Mouse (Mus musculus) embryonic facial prominence, embryonic 12.5 days (tissue): ENCODE data around the gene Sstr2. TPM values are rescaled to one million over a fixed set of nuclear protein-coding genes. Genes with fewer than 3 reads are reported as not detected.

Experiments
- ATAC-seq: fragments of 200-750 bp; cut with Nextera tagmentation; 2 replicates; pipeline ENCODE4 v1.8.0; 2017; ENCODE audit not compliant: insufficient number of reproducible peaks, insufficient read depth, low FRiP score, low TSS enrichment
- H3K27ac ChIP-seq: fragments of 300-500 bp; sonication (generic); 2 replicates; pipeline ENCODE4 v1.5.1; 2016; ENCODE audit warnings: mild to moderate bottlenecking
- H3K27me3 ChIP-seq: fragments of 300-500 bp; sonication (generic); 2 replicates; pipeline ENCODE4 v1.6.1; 2016; ENCODE audit warnings: mild to moderate bottlenecking, moderate library complexity
- H3K36me3 ChIP-seq: fragments of 300-500 bp; sonication (generic); 2 replicates; pipeline ENCODE4 v1.6.1; 2016; ENCODE audit warnings: mild to moderate bottlenecking
- H3K4me1 ChIP-seq: fragments of 300-500 bp; sonication (generic); 2 replicates; pipeline ENCODE4 v1.6.1; 2016
- H3K4me2 ChIP-seq: fragments of 300-500 bp; sonication (generic); replicated peaks from 2 replicates; pipeline ENCODE4 v1.6.1; 2016; ENCODE audit warnings: mild to moderate bottlenecking, moderate library complexity
- H3K4me3 ChIP-seq: fragments of 300-500 bp; sonication (generic); 2 replicates; pipeline ENCODE4 v1.5.1; 2016; ENCODE audit warnings: mild to moderate bottlenecking
- H3K9ac ChIP-seq: fragments of 300-500 bp; sonication (generic); 2 replicates; pipeline ENCODE4 v1.6.1; 2016; ENCODE audit warnings: mild to moderate bottlenecking, moderate library complexity
- H3K9me3 ChIP-seq: fragments of 300-500 bp; sonication (generic); 2 replicates; pipeline ENCODE4 v1.6.1; 2016; ENCODE audit warnings: mild to moderate bottlenecking, moderate library complexity
- WGBS: fragments of 180-500 bp; shearing (Covaris S2); methylation state at CpG from one replicate; pipeline ENCODE4 v1.1.7; 2016; 5-methylcytosine and 5-hydroxymethylcytosine counted together
- polyA plus RNA-seq: library from polyadenylated mRNA; unstranded; fragments of >200 nt; fragmentation: Nextera tagmentation; extraction: Ambion mirVana; gene quantifications from 2 replicates; pipeline ENCODE4 v1.2.1, GENCODE M21; 2016

The Sstr2 gene
- 3.0 and 3.3 TPM in 2 replicates for polyA plus RNA-seq

- peaks cover 17% of the 10 kb centered on the region for H3K4me1 ChIP-seq
- no peak within 1 kb of the TSS for H3K27ac ChIP-seq
- WGBS, result under 1% methylated on average over 54 of the region's 54 CpGs
- peak within 1 kb of the TSS; percentile 47 for H3K4me3 ChIP-seq
- ATAC-seq, result peak; percentile 71; the same call in 1 of the 2 replicates
- no peaks in the 10 kb centered on the region for H3K36me3 ChIP-seq
- H3K9ac ChIP-seq, result peak within 1 kb of the TSS; percentile 56
- no peaks in the 10 kb centered on the region for H3K9me3 ChIP-seq
- H3K4me2 ChIP-seq, result peak within 1 kb of the TSS; percentile 97
- peaks cover 45% of the 10 kb centered on the region for H3K27me3 ChIP-seq
Observed at GRCm38 (mm10) chr11:113618672-113619419, at the start of gene Sstr2. Sstr2 (plus strand) TSS chr11:113619342.

DNA sequence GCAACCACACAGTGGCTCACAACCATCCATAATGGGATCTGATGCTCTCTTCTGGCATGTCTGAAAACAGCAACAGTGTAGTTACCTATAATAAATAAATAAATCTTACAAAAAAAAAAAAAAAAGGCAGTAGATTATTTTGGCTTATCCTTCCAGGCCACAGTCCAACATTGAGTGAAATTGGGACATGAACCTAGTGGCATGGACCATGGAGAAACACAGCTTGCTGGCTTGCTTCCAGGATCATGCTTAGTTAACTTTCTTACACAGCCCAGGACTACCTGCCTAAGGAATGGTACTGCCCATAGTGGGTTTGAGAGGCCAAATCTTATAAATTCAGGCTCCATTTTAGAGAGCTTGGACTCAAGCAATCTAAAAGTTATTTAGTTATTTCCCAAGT lies 47.5 kb upstream of the Sstr2 start:
- no peak overlapping the region for H3K27ac ChIP-seq
- 0 out of 2 replicates have a peak, but pooled peaks cover 8% of the 10 kb centered on the region for H3K4me1 ChIP-seq
- no peaks in the 10 kb centered on the region for H3K9me3 ChIP-seq
- H3K9ac ChIP-seq, result no peak overlapping the region
- ATAC-seq, result no peak
- no peak overlapping the region for H3K4me2 ChIP-seq
- H3K4me3 ChIP-seq, result no peak overlapping the region
- H3K27me3 ChIP-seq, result no peaks in the 10 kb centered on the region
- no peaks in the 10 kb centered on the region for H3K36me3 ChIP-seq

DNA sequence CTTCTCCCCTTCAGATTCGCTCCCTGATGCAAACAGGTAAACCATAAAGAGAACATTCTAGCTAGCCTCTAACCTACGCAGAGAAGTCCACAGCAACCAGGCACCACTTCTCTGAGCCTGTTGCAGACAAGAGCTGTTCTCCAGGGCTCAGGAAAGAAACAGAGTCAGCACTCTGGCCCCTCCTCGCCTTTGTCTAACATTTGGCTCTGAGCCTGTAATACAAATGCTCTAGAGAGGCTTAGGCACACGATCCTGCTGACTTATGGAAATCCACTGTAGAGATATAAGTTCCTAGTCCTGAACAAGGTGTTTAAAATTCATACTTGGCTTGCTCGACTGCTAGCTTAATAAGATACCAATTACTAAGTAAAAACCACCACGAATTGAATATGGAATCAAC lies 46.5 kb upstream of the Sstr2 start:
- Histone ChIP-seq H3K4me3 (no peak overlapping the region), H3K9me3 (no peaks in the 10 kb centered on the region), H3K27me3 (no peaks in the 10 kb centered on the region), H3K27ac (no peak overlapping the region), H3K9ac (no peak overlapping the region), H3K4me2 (no peak overlapping the region), H3K36me3 (no peaks in the 10 kb centered on the region), H3K4me1 (0 out of 2 replicates have a peak, but pooled peaks cover 8% of the 10 kb centered on the region)
- no peak for ATAC-seq
- WGBS, result 62% methylated on average over 6 of the region's 6 CpGs

DNA sequence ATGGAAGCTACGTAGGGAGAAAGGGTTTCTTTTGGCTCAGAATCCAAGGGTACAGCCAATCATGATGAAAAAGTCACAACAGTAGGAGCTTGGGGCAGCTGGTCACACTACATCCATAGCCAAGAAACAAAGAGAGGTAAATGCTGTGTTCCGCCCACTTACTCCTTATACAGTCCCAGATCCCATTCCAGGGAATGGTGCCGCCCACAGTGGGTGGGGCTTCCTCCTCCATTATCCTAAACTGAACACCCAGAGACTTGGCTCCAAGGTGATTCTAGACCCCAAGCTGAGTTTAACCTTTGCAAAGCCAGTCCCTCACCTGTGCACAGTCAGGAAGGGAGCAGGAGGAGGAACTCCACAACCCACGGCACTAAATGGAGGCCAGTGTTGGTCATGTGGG lies 41.9 kb upstream of the Sstr2 start:
- no peak for ATAC-seq
- H3K36me3 ChIP-seq, result no peaks in the 10 kb centered on the region
- H3K27ac ChIP-seq, result no peak overlapping the region
- H3K4me3 ChIP-seq, result no peak overlapping the region
- no peak overlapping the region for H3K9ac ChIP-seq
- H3K9me3 ChIP-seq, result no peaks in the 10 kb centered on the region
- H3K27me3 ChIP-seq, result no peaks in the 10 kb centered on the region
- H3K4me2 ChIP-seq, result no peak overlapping the region
- H3K4me1 ChIP-seq, result 0 out of 2 replicates have a peak, but pooled peaks cover 8% of the 10 kb centered on the region
- 81% methylated on average over 4 of the region's 4 CpGs for WGBS

DNA sequence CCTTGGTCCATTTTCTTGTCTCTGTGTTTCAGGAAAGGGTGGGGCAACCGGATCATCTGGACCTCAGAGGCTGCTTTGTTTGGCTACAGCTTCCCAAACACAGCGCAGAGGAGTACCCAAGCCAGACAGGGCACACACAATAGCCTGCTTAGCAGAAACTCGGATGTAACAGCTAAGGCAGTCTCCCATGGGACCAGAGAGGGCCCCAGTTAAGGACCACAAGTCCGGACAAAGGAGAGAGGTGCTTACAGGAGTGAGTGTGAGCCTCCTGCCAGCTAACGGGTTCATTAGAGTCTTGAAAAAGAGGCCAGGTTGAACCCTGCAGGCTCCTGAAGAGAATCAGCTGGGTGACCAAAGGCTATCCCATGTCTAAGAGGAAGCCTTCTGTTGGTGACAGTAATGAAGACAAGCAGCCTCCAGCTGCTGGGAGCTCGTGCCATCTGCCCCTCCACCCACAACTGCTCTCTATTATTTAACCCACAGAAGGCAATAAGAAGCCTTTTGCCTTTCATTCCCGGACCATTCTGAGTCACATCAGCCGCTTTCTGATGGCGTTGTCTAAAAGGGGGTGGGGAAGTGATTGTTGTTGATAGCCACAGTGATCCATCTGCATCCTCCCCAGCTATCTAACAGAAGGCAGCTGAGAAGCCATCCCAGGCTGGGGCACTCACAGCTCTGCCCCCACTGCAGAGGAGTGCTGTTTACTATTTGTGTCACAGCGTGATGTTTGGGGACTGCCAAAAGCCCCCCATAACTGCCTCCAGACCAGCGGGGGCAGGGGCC lies 35.1 kb upstream of the Sstr2 start:
- H3K27ac ChIP-seq, result peak overlapping the region; percentile 36; the same call in 1 of the 2 replicates
- no peak overlapping the region for H3K4me3 ChIP-seq

GRCm38 (mm10) chr11:113586423-113586822 lies 32.7 kb upstream of the Sstr2 start:
- Histone ChIP-seq H3K4me1 (peaks cover 12% of the 10 kb centered on the region), H3K27me3 (no peaks in the 10 kb centered on the region), H3K36me3 (no peaks in the 10 kb centered on the region), H3K4me2 (no peak overlapping the region), H3K4me3 (no peak overlapping the region), H3K9me3 (no peaks in the 10 kb centered on the region), H3K27ac (no peak overlapping the region; the same call in 1 of the 2 replicates), H3K9ac (no peak overlapping the region)
- WGBS, result 18% methylated on average over 6 of the region's 6 CpGs
- ATAC-seq, result no peak

More for the DNA sequence above, 35.1 kb upstream of the Sstr2 start:
- WGBS, result 54% methylated on average over 11 of the region's 11 CpGs
- no peaks in the 10 kb centered on the region for H3K36me3 ChIP-seq
- ATAC-seq, result 0 out of 2 replicates have a peak, but pooled peaks have one; percentile 59
- H3K4me1 ChIP-seq, result peaks cover 12% of the 10 kb centered on the region
- no peaks in the 10 kb centered on the region for H3K9me3 ChIP-seq
- no peak overlapping the region for H3K9ac ChIP-seq
- no peak overlapping the region for H3K4me2 ChIP-seq
- H3K27me3 ChIP-seq, result no peaks in the 10 kb centered on the region

- no peak overlapping the region for H3K9ac ChIP-seq
- H3K9me3 ChIP-seq, result no peaks in the 10 kb centered on the region
- no peak overlapping the region for H3K4me3 ChIP-seq
- ATAC-seq, result no peak
- WGBS, result 39% methylated on average over 3 of the region's 3 CpGs
- H3K27me3 ChIP-seq, result no peaks in the 10 kb centered on the region
- peaks cover 9% of the 10 kb centered on the region for H3K4me1 ChIP-seq
- no peaks in the 10 kb centered on the region for H3K36me3 ChIP-seq
- H3K4me2 ChIP-seq, result no peak overlapping the region
- H3K27ac ChIP-seq, result no peak overlapping the region
Observed at GRCm38 (mm10) chr11:113588936-113589335, 30.2 kb upstream of the Sstr2 start.

GRCm38 (mm10) chr11:113595144-113595543 lies 24.0 kb upstream of the Sstr2 start:
- Histone ChIP-seq H3K4me3 (no peak overlapping the region), H3K9me3 (no peaks in the 10 kb centered on the region), H3K9ac (no peak overlapping the region), H3K4me1 (no peaks in the 10 kb centered on the region), H3K27ac (no peak overlapping the region), H3K27me3 (no peaks in the 10 kb centered on the region), H3K4me2 (no peak overlapping the region), H3K36me3 (no peaks in the 10 kb centered on the region)
- ATAC-seq, result no peak
- 87% methylated on average over 5 of the region's 5 CpGs for WGBS

DNA sequence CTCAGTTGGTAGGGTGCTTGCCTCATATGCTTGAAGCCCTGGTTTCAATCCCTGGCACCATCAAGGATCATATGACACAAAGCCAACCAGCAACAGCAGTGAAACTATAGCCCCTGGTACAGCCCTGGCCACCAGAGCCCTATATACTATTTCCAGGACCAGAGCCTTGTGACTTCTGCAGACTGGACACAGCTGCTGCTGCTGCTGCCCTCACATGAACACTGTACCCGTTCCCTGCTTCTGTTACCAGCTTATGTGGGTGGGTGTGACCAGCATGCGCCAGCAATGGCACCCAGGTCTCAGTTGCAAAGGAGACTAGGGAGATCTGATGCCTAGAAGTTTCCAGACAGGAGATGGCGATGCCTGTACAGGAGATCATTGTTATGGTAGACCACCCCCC lies 21.5 kb upstream of the Sstr2 start:
- H3K4me2 ChIP-seq, result no peak overlapping the region
- no peaks in the 10 kb centered on the region for H3K36me3 ChIP-seq
- no peak overlapping the region for H3K27ac ChIP-seq
- H3K27me3 ChIP-seq, result no peaks in the 10 kb centered on the region
- H3K4me1 ChIP-seq, result peaks cover 8% of the 10 kb centered on the region; the same call in 1 of the 2 replicates
- H3K9me3 ChIP-seq, result no peaks in the 10 kb centered on the region
- no peak overlapping the region for H3K9ac ChIP-seq
- H3K4me3 ChIP-seq, result no peak overlapping the region
- ATAC-seq, result no peak
- 77% methylated on average over 3 of the region's 3 CpGs for WGBS

DNA sequence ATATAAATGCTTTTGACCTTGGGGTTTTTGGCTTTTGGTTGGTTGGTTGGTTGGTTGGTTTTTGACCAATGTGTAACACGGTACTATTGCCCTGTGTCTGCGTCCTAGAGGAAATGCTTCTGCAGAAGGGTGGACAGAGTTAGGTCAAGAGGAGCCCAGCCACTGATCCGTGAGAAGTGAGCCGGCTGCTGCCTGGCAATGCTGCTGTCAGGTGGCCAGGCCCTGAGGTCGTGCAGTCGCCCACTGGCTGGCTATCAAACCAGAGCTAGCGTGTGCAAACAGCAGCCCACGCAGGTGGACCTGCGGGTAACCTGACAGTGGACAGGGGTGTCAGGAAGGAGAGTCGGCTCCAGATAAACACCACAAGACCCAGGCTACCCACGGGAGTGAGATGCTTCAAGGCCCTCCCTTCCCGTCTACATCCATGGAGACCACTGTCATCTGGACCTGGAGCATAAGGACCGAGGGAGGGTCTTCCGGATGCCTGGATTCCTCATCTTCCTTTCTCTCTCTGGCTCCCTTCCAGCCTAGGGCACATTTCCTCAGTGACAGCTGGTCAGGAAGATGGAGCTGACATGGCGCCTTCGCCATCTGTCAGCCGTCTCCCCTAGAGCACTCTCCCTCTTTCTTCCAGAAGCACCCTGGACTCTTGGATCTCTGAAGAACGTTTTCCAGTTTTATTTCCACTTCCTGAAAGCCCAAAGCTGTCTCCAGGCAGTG lies 18.5 kb upstream of the Sstr2 start:
- Histone ChIP-seq H3K9me3 (no peaks in the 10 kb centered on the region), H3K36me3 (no peaks in the 10 kb centered on the region), H3K4me3 (no peak overlapping the region), H3K9ac (no peak overlapping the region), H3K27me3 (no peaks in the 10 kb centered on the region), H3K27ac (no peak overlapping the region), H3K4me2 (no peak overlapping the region), H3K4me1 (peaks cover 17% of the 10 kb centered on the region)
- ATAC-seq, result no peak
- 84% methylated on average over 18 of the region's 18 CpGs for WGBS

GRCm38 (mm10) chr11:113601616-113602343 lies 17.4 kb upstream of the Sstr2 start:
- WGBS, result 56% methylated on average over 12 of the region's 12 CpGs
- Histone ChIP-seq H3K4me3 (no peak overlapping the region), H3K27ac (0 out of 2 replicates have a peak overlapping the region, but pooled peaks have one; percentile 23), H3K36me3 (no peaks in the 10 kb centered on the region), H3K27me3 (no peaks in the 10 kb centered on the region), H3K4me2 (no peak overlapping the region), H3K4me1 (peaks cover 17% of the 10 kb centered on the region), H3K9me3 (no peaks in the 10 kb centered on the region), H3K9ac (no peak overlapping the region)
- no peak for ATAC-seq
